Mouse (Mus musculus) heart, adult 2 months (tissue): Measurements from ENCODE around the gene Zbtb40.

Experiments used
- CTCF ChIP-seq: fragments of 200-600 bp; IDR thresholded peaks from 2 replicates; pipeline ENCODE4 v1.8.1; 2022; ENCODE audit warnings: antibody characterized with exemption, mild to moderate bottlenecking, moderate library complexity
- EP300 ChIP-seq: fragments of 200-500 bp; IDR thresholded peaks from 2 replicates; pipeline ENCODE4 v1.6.1; 2011; ENCODE audit warnings: low read depth, low read length, control low read depth; ENCODE audit not compliant: insufficient read depth
- POLR2A ChIP-seq: fragments of 200-500 bp; IDR thresholded peaks from 2 replicates; pipeline ENCODE4 v1.6.1; 2011; ENCODE audit warnings: mild to moderate bottlenecking, low read depth, low read length, control low read depth; ENCODE audit not compliant: insufficient read depth

DNA sequence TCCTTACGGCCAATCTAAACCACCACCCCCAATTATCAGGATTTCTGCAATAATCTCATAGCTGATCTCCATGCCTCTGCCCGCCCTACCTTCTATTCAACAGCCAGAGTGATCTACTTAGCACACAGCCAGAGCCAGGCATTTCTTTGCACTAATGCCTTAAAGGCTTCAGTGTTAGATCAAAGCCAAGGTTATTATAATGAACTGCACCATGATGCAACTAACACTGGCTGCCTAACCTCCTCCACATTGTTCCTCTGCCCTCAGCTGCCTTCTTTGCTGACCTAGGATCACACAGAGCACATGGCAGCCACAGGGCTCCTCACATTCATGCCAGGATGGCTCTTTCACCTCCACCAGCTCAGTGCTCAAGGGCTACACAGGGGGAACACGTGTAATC lies 28.5 kb downstream of the Zbtb40 start:
- TF ChIP-seq POLR2A (no peak), CTCF (no peak), EP300 (no peak)
